ENCODE assay signal across 15 mouse cellular contexts in genomic region chr7:75653684-75654317, GRCm38 (mm10).
A peak's percentile ranks its signal among the peaks of the same experiment; 100 is the strongest.
DNase-seq lines count a peak whose midpoint lies in the region; ATAC-seq and TF ChIP-seq lines count a peak whose summit lies in the region.
"Had no signal": no experiment of that assay in that cellular context is flagged by ENCODE, and none has a peak within 500 bp of the region (broad histone marks: within the 10 kb centered on the region; RNA-seq: fewer than 3 reads in every experiment).

No protein-coding gene starts in this region.

- no peaks in the 10 kb centered on the region for H3K9me3 ChIP-seq in forebrain, embryonic 16.5 days (ENCODE audit: control insufficient read depth, low read length)
- no peaks in the 10 kb centered on the region for H3K9me3 ChIP-seq in forebrain, embryonic 11.5 days (ENCODE audit: control insufficient read depth, low read length)
- H3K9me3 ChIP-seq in lung, embryonic 14.5 days (ENCODE audit: low read depth, low read length) = no peaks in the 10 kb centered on the region
- no peaks in the 10 kb centered on the region for H3K9me3 ChIP-seq in MEL (replicated peaks; ENCODE audit: insufficient read depth, low read length)
- H3K9me3 ChIP-seq: hindbrain, embryonic 15.5 days; neural tube, embryonic 12.5 days had no signal

- no peak for TF ChIP-seq POLR2A in MEL (IDR thresholded peaks at IDR 0.05; ENCODE audit: control insufficient read depth in 1 of 2, insufficient read depth in 1 of 2, low read depth in 1 of 2, low read length in 2 of 2, poor library complexity in 1 of 2)

- 47% methylated on average over 3 of the region's 3 CpGs for WGBS in forebrain, embryonic 16.5 days
- 83% methylated on average over 3 of the region's 3 CpGs for WGBS in forebrain, embryonic 11.5 days
- WGBS in lung, embryonic 14.5 days = 50% methylated on average over 3 of the region's 3 CpGs

- DNase-seq in forebrain, embryonic 11.5 days (ENCODE audit: low spot score) = no peak
- DNase-seq in lung, embryonic 14.5 days = peak; percentile 60
- no peak for DNase-seq in lung, postnatal 14 days
- peak; percentile 59 for DNase-seq in MEL (ENCODE audit: low read depth, low spot score)
- DNase-seq in cerebellum, postnatal 4 days (ENCODE audit: low spot score in 2 of 2) = no peak
- DNase-seq: cerebellum, adult 11 months; cerebellum, postnatal 25 days; heart, postnatal 36 days; kidney, adult 11 months; kidney, postnatal 36 days; liver, postnatal 0 days had no signal

- H3K9ac ChIP-seq in forebrain, embryonic 16.5 days (replicated peaks; ENCODE audit: low read depth, low read length) = no peak overlapping the region
- H3K9ac ChIP-seq in forebrain, embryonic 11.5 days (ENCODE audit: low read length) = no peak overlapping the region
- no peak overlapping the region for H3K9ac ChIP-seq in lung, embryonic 14.5 days
- no peak overlapping the region for H3K9ac ChIP-seq in MEL (ENCODE audit: control insufficient read depth, low read depth, low read length, poor library complexity, severe bottlenecking)
- H3K9ac ChIP-seq: hindbrain, embryonic 15.5 days; liver, postnatal 0 days; neural tube, embryonic 12.5 days had no signal

- no peaks in the 10 kb centered on the region for H3K27me3 ChIP-seq in forebrain, embryonic 16.5 days (replicated peaks; ENCODE audit: control insufficient read depth, insufficient read depth, low read length)
- H3K27me3 ChIP-seq in forebrain, embryonic 11.5 days (ENCODE audit: control insufficient read depth, insufficient read depth, low read length) = no peaks in the 10 kb centered on the region
- no peaks in the 10 kb centered on the region for H3K27me3 ChIP-seq in lung, embryonic 14.5 days (ENCODE audit: insufficient read depth, low read length)
- no peaks in the 10 kb centered on the region for H3K27me3 ChIP-seq in MEL (ENCODE audit: control insufficient read depth in 1 of 2, insufficient read depth in 2 of 2, low read length in 2 of 2)
- H3K27me3 ChIP-seq: hindbrain, embryonic 15.5 days; neural tube, embryonic 12.5 days had no signal

- H3K79me2 ChIP-seq in MEL (ENCODE audit: control insufficient read depth, insufficient read depth, low read length, poor library complexity) = no peaks in the 10 kb centered on the region

- no peak for TF ChIP-seq CTCF in lung, embryonic 14.5 days (IDR thresholded peaks at IDR 0.05; ENCODE audit: low read depth)
- no peak for TF ChIP-seq CTCF in MEL (IDR thresholded peaks at IDR 0.05 in 2 of 3, conservative IDR thresholded peaks at IDR 0.05 in 1 of 3; ENCODE audit: control insufficient read depth in 1 of 3, insufficient read depth in 1 of 3, low read depth in 2 of 3, low read length in 3 of 3, poor library complexity in 1 of 3, severe bottlenecking in 1 of 3)

- ATAC-seq in forebrain, embryonic 16.5 days = peak; percentile 59
- ATAC-seq in forebrain, embryonic 11.5 days (replicated peaks; ENCODE audit: low FRiP score) = no peak
- no peak for ATAC-seq in lung, embryonic 14.5 days (ENCODE audit: insufficient read depth)
- peak; percentile 55 for ATAC-seq in megakaryocyte-erythroid progenitor cell, adult 5-6 weeks (replicated peaks; ENCODE audit: low FRiP score, low TSS enrichment, poor library complexity, severe bottlenecking)
- ATAC-seq: liver, postnatal 0 days had no signal

- no peak overlapping the region for H3K4me3 ChIP-seq in forebrain, embryonic 16.5 days (replicated peaks; ENCODE audit: low read length)
- H3K4me3 ChIP-seq in forebrain, embryonic 11.5 days (ENCODE audit: low read depth, low read length) = no peak overlapping the region
- no peak overlapping the region for H3K4me3 ChIP-seq in lung, embryonic 14.5 days (ENCODE audit: low read depth, low read length)
- H3K4me3 ChIP-seq in MEL (ENCODE audit: control insufficient read depth in 1 of 2, insufficient read depth in 1 of 2, low read depth in 2 of 2, low read length in 2 of 2) = no peak overlapping the region
- H3K4me3 ChIP-seq: hindbrain, embryonic 15.5 days; neural tube, embryonic 12.5 days had no signal

- H3K27ac ChIP-seq in forebrain, embryonic 16.5 days (ENCODE audit: low read length) = no peak overlapping the region
- no peak overlapping the region for H3K27ac ChIP-seq in forebrain, embryonic 11.5 days (ENCODE audit: low read depth, low read length)
- H3K27ac ChIP-seq in lung, embryonic 14.5 days (ENCODE audit: low read depth) = no peak overlapping the region
- H3K27ac ChIP-seq in MEL (ENCODE audit: control insufficient read depth, low read depth, low read length) = no peak overlapping the region
- H3K27ac ChIP-seq: hindbrain, embryonic 15.5 days; neural tube, embryonic 12.5 days had no signal

- TF ChIP-seq EP300 in MEL (IDR thresholded peaks at IDR 0.05; ENCODE audit: low read depth in 1 of 2, low read length in 2 of 2) = no peak

- no peak overlapping the region for H3K4me2 ChIP-seq in forebrain, embryonic 16.5 days (ENCODE audit: low read length)
- H3K4me2 ChIP-seq in forebrain, embryonic 11.5 days (ENCODE audit: low read depth, low read length, severe bottlenecking) = no peak overlapping the region
- no peak overlapping the region for H3K4me2 ChIP-seq in lung, embryonic 14.5 days
- H3K4me2 ChIP-seq: hindbrain, embryonic 15.5 days; neural tube, embryonic 12.5 days had no signal

- H3K4me1 ChIP-seq in forebrain, embryonic 16.5 days (replicated peaks; ENCODE audit: control insufficient read depth, insufficient read depth, low read length) = peaks cover 6% of the 10 kb centered on the region
- H3K4me1 ChIP-seq in forebrain, embryonic 11.5 days (replicated peaks; ENCODE audit: control insufficient read depth, insufficient read depth, low read length) = no peaks in the 10 kb centered on the region
- no peaks in the 10 kb centered on the region for H3K4me1 ChIP-seq in lung, embryonic 14.5 days (ENCODE audit: insufficient read depth)
- H3K4me1 ChIP-seq in MEL (ENCODE audit: control insufficient read depth in 1 of 2, insufficient read depth in 2 of 2, low read length in 2 of 2) = peaks cover 0 to 5% of the 10 kb centered on the region in 2 experiments; a peak in 3 of 4 replicates
- H3K4me1 ChIP-seq: hindbrain, embryonic 15.5 days; neural tube, embryonic 12.5 days had no signal

- no peak for TF ChIP-seq RAD21 in MEL (IDR thresholded peaks at IDR 0.05; ENCODE audit: low read depth, low read length)

- no peaks in the 10 kb centered on the region for H3K36me3 ChIP-seq in forebrain, embryonic 16.5 days (ENCODE audit: control insufficient read depth, insufficient read depth)
- H3K36me3 ChIP-seq in forebrain, embryonic 11.5 days (ENCODE audit: control insufficient read depth, insufficient read depth, low read length) = no peaks in the 10 kb centered on the region
- H3K36me3 ChIP-seq in lung, embryonic 14.5 days (ENCODE audit: insufficient read depth) = no peaks in the 10 kb centered on the region
- peaks cover 0 to 3% of the 10 kb centered on the region in 2 experiments; a peak in 2 of 4 replicates for H3K36me3 ChIP-seq in MEL (ENCODE audit: control insufficient read depth in 1 of 2, insufficient read depth in 2 of 2, low read length in 2 of 2)
- H3K36me3 ChIP-seq: hindbrain, embryonic 15.5 days; neural tube, embryonic 12.5 days had no signal

TF ChIP-seq in MEL, 35 proteins besides CTCF, POLR2A, EP300 and RAD21:
- TF ChIP-seq GATA1 (IDR thresholded peaks at IDR 0.05; ENCODE audit: low read depth, low read length) (no peak), ZC3H11A (IDR thresholded peaks at IDR 0.05; ENCODE audit: low read depth, low read length) (no peak), POLR2AphosphoS5 (IDR thresholded peaks at IDR 0.05; ENCODE audit: borderline replicate concordance, low read depth, low read length) (no peak), BHLHE40 (IDR thresholded peaks at IDR 0.05; ENCODE audit: borderline replicate concordance, low read depth, low read length) (no peak), MAZ (IDR thresholded peaks at IDR 0.05; ENCODE audit: low read depth, low read length) (no peak), TCF12 (IDR thresholded peaks at IDR 0.05; ENCODE audit: low read depth, low read length) (no peak), ELF1 (IDR thresholded peaks at IDR 0.05; ENCODE audit: low read depth, low read length) (no peak)

Comparison
In these comparisons a context has a peak if more than half of its experiments do, and no peak if none do; other contexts are left out.
1. ATAC-seq: peak in forebrain, embryonic 16.5 days (single experiment) and megakaryocyte-erythroid progenitor cell, adult 5-6 weeks (single experiment); none in forebrain, embryonic 11.5 days (single experiment) and lung, embryonic 14.5 days (single experiment).
2. DNase-seq: peak in lung, embryonic 14.5 days (single experiment) and MEL (single experiment); none in forebrain, embryonic 11.5 days (single experiment), lung, postnatal 14 days (single experiment) and cerebellum, postnatal 4 days (0 of 2).